Mouse (Mus musculus) right cerebral cortex, adult 2 months (tissue): ENCODE data around the gene Vcl.

ENCODE experiments used
- DNase-seq, 2 experiments: peaks; one replicate each; pipeline ENCODE4 v3.0.0; 2021 to 2022; ENCODE audit warnings: low spot score in 2 of 2

Vcl gene

GRCm38 (mm10) chr14:20938860-20939259, 9.7 kb downstream of the Vcl start:
- no peak for DNase-seq

- no peak for DNase-seq
Observed at GRCm38 (mm10) chr14:20945296-20945695, 16.1 kb downstream of the Vcl start.

- no peak for DNase-seq
Observed at GRCm38 (mm10) chr14:20956021-20956420, 26.8 kb downstream of the Vcl start.

- no peak for DNase-seq
Observed at GRCm38 (mm10) chr14:20958971-20959370, 29.8 kb downstream of the Vcl start.

- DNase-seq: no peak
Observed at GRCm38 (mm10) chr14:20962466-20962865, 33.3 kb downstream of the Vcl start.

- no peak for DNase-seq
Observed at GRCm38 (mm10) chr14:20962906-20963305, 33.7 kb downstream of the Vcl start.

GRCm38 (mm10) chr14:20963863-20964262, 34.7 kb downstream of the Vcl start:
- no peak for DNase-seq

GRCm38 (mm10) chr14:20964285-20964684, 35.1 kb downstream of the Vcl start:
- no peak for DNase-seq

GRCm38 (mm10) chr14:20966959-20967670, 37.9 kb downstream of the Vcl start:
- DNase-seq: no peak

GRCm38 (mm10) chr14:20969066-20969465, 39.9 kb downstream of the Vcl start:
- no peak for DNase-seq

GRCm38 (mm10) chr14:20970389-20970788, 41.2 kb downstream of the Vcl start:
- DNase-seq: no peak

GRCm38 (mm10) chr14:20970927-20971326, 41.7 kb downstream of the Vcl start:
- DNase-seq: peak; percentile 21 to 33

- no peak for DNase-seq
Observed at GRCm38 (mm10) chr14:20973821-20974220, 44.6 kb downstream of the Vcl start.

- DNase-seq: no peak
Observed at GRCm38 (mm10) chr14:20976741-20977140, 47.5 kb downstream of the Vcl start.

GRCm38 (mm10) chr14:20977726-20978125, 48.5 kb downstream of the Vcl start:
- no peak for DNase-seq

GRCm38 (mm10) chr14:20983832-20984231, 54.6 kb downstream of the Vcl start:
- peak in 1 of 2 experiments; percentile 48 for DNase-seq

- DNase-seq: no peak
Observed at GRCm38 (mm10) chr14:20985482-20985881, 56.3 kb downstream of the Vcl start.

- no peak for DNase-seq
Observed at GRCm38 (mm10) chr14:20991492-20991891, 62.3 kb downstream of the Vcl start.

GRCm38 (mm10) chr14:20993067-20993691, 64.0 kb downstream of the Vcl start:
- DNase-seq: peak; percentile 63 to 69

- no peak for DNase-seq
Observed at GRCm38 (mm10) chr14:20994475-20994874, 65.3 kb downstream of the Vcl start.

GRCm38 (mm10) chr14:20995497-20995896, 66.3 kb downstream of the Vcl start:
- DNase-seq: no peak

- DNase-seq: no peak
Observed at GRCm38 (mm10) chr14:20996361-20996760, 67.2 kb downstream of the Vcl start.

GRCm38 (mm10) chr14:20997548-20997947, 68.3 kb downstream of the Vcl start:
- no peak for DNase-seq
